Mouse (Mus musculus) brain, embryonic 14.5 days (tissue): ENCODE results near the gene Otx1.

Source experiments
- CTCF ChIP-seq: fragments of 200-500 bp; IDR thresholded peaks from 2 replicates; pipeline ENCODE4 v1.5.1; 2012; ENCODE audit warnings: inconsistent platforms, mild to moderate bottlenecking, moderate library complexity, borderline replicate concordance; ENCODE audit not compliant: insufficient read depth, insufficient read length; ENCODE audit errors: extremely low read depth
- POLR2A ChIP-seq: fragments of 200-500 bp; IDR thresholded peaks from 2 replicates; pipeline ENCODE4 v1.6.1; 2012; ENCODE audit warnings: mild to moderate bottlenecking, inconsistent platforms, borderline replicate concordance; ENCODE audit not compliant: poor library complexity, insufficient read depth, insufficient read length, severe bottlenecking; ENCODE audit errors: extremely low read depth

GRCm38 (mm10) chr11:22005281-22005870 lies 2.7 kb upstream of the Otx1 start:
- TF ChIP-seq POLR2A (no peak), CTCF (no peak)
